Comparison of ENCODE assay signal across 8 mouse cellular contexts in the genomic region with DNA sequence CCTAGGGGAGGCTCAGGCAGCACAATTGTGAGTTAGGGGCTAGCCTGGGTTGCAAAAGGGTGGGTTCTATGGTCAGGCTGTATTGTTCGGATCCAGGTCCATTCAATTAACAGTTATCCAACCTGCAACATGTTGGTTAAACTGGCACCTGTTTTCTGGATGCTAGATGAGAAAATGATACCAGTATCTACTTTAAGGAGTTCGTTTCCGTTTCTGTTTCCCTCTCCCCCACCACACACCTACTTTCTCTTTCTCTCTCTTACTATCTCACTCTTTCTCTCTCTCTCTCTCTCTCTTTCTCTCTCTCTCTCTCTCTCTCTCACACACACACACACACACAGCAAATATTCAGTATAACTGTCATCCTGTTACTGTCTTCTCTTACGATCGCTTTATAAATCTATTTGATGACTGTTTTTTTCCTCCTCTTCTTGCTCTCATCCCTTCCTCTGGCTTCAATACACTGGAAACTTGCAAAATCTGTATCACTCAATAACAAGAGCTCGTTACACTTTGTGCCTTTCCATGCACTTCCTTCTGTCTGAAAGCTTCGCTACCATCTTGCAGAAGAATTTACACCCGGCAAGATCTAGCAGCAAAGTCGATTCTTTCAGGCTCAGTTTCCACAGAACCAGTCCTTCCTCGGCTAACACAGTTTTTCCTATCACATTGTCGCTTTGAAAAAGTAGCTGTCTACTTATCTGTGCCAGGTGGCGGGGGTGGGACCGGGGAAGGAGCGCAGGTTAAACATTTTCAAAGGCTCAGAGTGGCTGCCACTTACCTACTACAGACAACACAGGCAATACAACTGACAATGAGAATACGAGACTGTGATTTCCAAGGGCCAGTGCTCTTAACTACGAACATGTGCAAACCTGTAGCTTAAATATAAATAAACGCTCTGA. TPM values are rescaled to one million over a fixed set of nuclear protein-coding genes. Genes with fewer than 3 reads are reported as not detected.
A peak's percentile ranks its signal among the peaks of the same experiment; 100 is the strongest.
DNase-seq lines count a peak whose midpoint lies in the region; ATAC-seq and TF ChIP-seq lines count a peak whose summit lies in the region.

No protein-coding gene starts in this region.

- no peak for ATAC-seq in limb, embryonic 11.5 days (ENCODE audit: insufficient number of reproducible peaks, low FRiP score, low TSS enrichment, low read depth)

- no peaks in the 10 kb centered on the region for H3K9me3 ChIP-seq in limb, embryonic 11.5 days (ENCODE audit: control insufficient read depth, low read length)

- intact Hi-C loops in heart, postnatal 10 days (cut with DNase I): no loop called here

- H3ac ChIP-seq in myocyte (ENCODE audit: control insufficient read depth, insufficient read length): peak overlapping the region; percentile 39

- H3K9ac ChIP-seq in limb, embryonic 11.5 days (ENCODE audit: low read length): peak overlapping the region; percentile 56

- H3K4me3 ChIP-seq in limb, embryonic 11.5 days (ENCODE audit: low read depth, low read length): peak overlapping the region; percentile 40
- peak overlapping the region; percentile 87 for H3K4me3 ChIP-seq in myocyte

- H3K79me2 ChIP-seq in myocyte (ENCODE audit: control insufficient read depth, insufficient read depth): peaks cover 37% of the 10 kb centered on the region

- DNase-seq in spleen, adult 12 weeks (ENCODE audit: low spot score): peak; percentile 12
- DNase-seq in spleen, postnatal 36 days (ENCODE audit: low spot score in 2 of 2): no peak
- peak; percentile 10 to 11 for DNase-seq in cerebellum, postnatal 10 days
- peak; percentile 3 to 7 for DNase-seq in heart, postnatal 10 days
- DNase-seq in limb, embryonic 11.5 days (ENCODE audit: low spot score): peak; percentile 28
- DNase-seq in layer of hippocampus, postnatal 25 days (ENCODE audit: extremely low spot score in 1 of 2, low spot score in 1 of 2): no peak
- DNase-seq in left cerebral cortex, adult 8-10 months (ENCODE audit: low spot score in 2 of 2): no peak

- WGBS in limb, embryonic 11.5 days: 19% methylated on average over 17 of the region's 17 CpGs

- H3K36me3 ChIP-seq in limb, embryonic 11.5 days (ENCODE audit: control insufficient read depth, insufficient read depth, low read length): no peaks in the 10 kb centered on the region
- no peaks in the 10 kb centered on the region for H3K36me3 ChIP-seq in myocyte (ENCODE audit: control insufficient read depth, insufficient read depth)

- TF ChIP-seq POLR2A in myocyte (IDR thresholded peaks at IDR 0.05; ENCODE audit: insufficient read length, low read depth): no peak

- 0 out of 2 replicates have a peak, but pooled peaks cover 2% of the 10 kb centered on the region for H3K4me1 ChIP-seq in limb, embryonic 11.5 days (ENCODE audit: control insufficient read depth, insufficient read depth, low read length)

- no peaks in the 10 kb centered on the region for H3K27me3 ChIP-seq in limb, embryonic 11.5 days (ENCODE audit: control insufficient read depth, insufficient read depth, low read length)
- no peaks in the 10 kb centered on the region for H3K27me3 ChIP-seq in myocyte (ENCODE audit: control insufficient read depth, insufficient read depth, insufficient read length)

- peak overlapping the region; percentile 80 for H3K4me2 ChIP-seq in limb, embryonic 11.5 days (ENCODE audit: low read depth, severe bottlenecking)
- H3K4me2 ChIP-seq in myocyte (ENCODE audit: low read depth): peak overlapping the region; percentile 84

- no peak overlapping the region for H3K27ac ChIP-seq in limb, embryonic 11.5 days (replicated peaks; ENCODE audit: low read depth, low read length)

TF ChIP-seq in myocyte, 11 proteins besides CTCF, POLR2A, EP300 and RAD21:
- TF ChIP-seq MAX (IDR thresholded peaks at IDR 0.05; ENCODE audit: low read depth) (no peak), MYOD1 (IDR thresholded peaks at IDR 0.05; ENCODE audit: control insufficient read depth in 1 of 3, insufficient read length in 2 of 3, low read depth in 2 of 3) (no peak), SRF (IDR thresholded peaks at IDR 0.05; ENCODE audit: control insufficient read depth, insufficient read length, low read depth) (no peak), MYOG (IDR thresholded peaks at IDR 0.05; ENCODE audit: control insufficient read depth in 1 of 3, insufficient read depth in 1 of 3, insufficient read length in 2 of 3, low read depth in 2 of 3) (no peak), USF1 (IDR thresholded peaks at IDR 0.05; ENCODE audit: low read depth) (no peak), E2F4 (IDR thresholded peaks at IDR 0.05; ENCODE audit: insufficient read depth) (no peak), POLR2AphosphoS2 (IDR thresholded peaks at IDR 0.05; ENCODE audit: insufficient read length, low read depth) (no peak), REST (IDR thresholded peaks at IDR 0.05; ENCODE audit: insufficient read depth, insufficient read length) (no peak), CEBPB (IDR thresholded peaks at IDR 0.05; ENCODE audit: insufficient read depth, poor library complexity, severe bottlenecking) (no peak), TCF12 (IDR thresholded peaks at IDR 0.05; ENCODE audit: insufficient read depth, poor library complexity, severe bottlenecking) (no peak), TCF3 (IDR thresholded peaks at IDR 0.05; ENCODE audit: insufficient read length, low read depth) (no peak)

RNA-seq across cellular contexts. Expression of gene Atm, which starts 0.9 kb away (rescaled TPM):
- 10 to 100 TPM in 1 of 2 experiments, 1 to 10 TPM in 1; 10.0 to 13.2 TPM for total RNA-seq in heart, postnatal 10 days (2021)
- 17.1 and 17.7 TPM in 2 replicates for polyA plus RNA-seq in limb, embryonic 11.5 days (2014; fragmentation: Nextera tagmentation; extraction: Ambion mirVana)
- 1.6 TPM for polyA plus RNA-seq in myocyte (2012; fragmentation: generic; extraction: Trizol)
- 10 to 100 TPM; 18.3 to 21.0 TPM for total RNA-seq in layer of hippocampus, postnatal 25 days (2021)
- 10 to 100 TPM; 15.5 to 21.8 (median 16.9) TPM for total RNA-seq in left cerebral cortex, adult 8-10 months (2022)

RNA-seq across cellular contexts. Expression of gene Npat, which starts 1.2 kb away (rescaled TPM):
- total RNA-seq in heart, postnatal 10 days (2021): 10 to 100 TPM; 11.1 to 12.0 TPM
- 24.7 and 24.8 TPM in 2 replicates for polyA plus RNA-seq in limb, embryonic 11.5 days (2014; fragmentation: Nextera tagmentation; extraction: Ambion mirVana)
- 1.8 TPM for polyA plus RNA-seq in myocyte (2012; fragmentation: generic; extraction: Trizol)
- total RNA-seq in layer of hippocampus, postnatal 25 days (2021): 10 to 100 TPM; 15.6 to 17.5 TPM
- 10 to 100 TPM; 18.8 to 21.7 (median 20.5) TPM for total RNA-seq in left cerebral cortex, adult 8-10 months (2022)

Comparison
In these comparisons a context has a peak if more than half of its experiments do, and no peak if none do; other contexts are left out.
1. DNase-seq: peak in spleen, adult 12 weeks (single experiment), cerebellum, postnatal 10 days (2 of 2), heart, postnatal 10 days (2 of 2) and limb, embryonic 11.5 days (single experiment); none in spleen, postnatal 36 days (0 of 2), layer of hippocampus, postnatal 25 days (0 of 2) and left cerebral cortex, adult 8-10 months (0 of 2).